Mouse (Mus musculus) neural tube, embryonic 15.5 days (tissue): ENCODE data around the gene Nrsn1. TPM values are rescaled to one million over a fixed set of nuclear protein-coding genes. Genes with fewer than 3 reads are reported as not detected.

Experiments
- ATAC-seq: fragments of 200-750 bp; cut with Nextera tagmentation; 2 replicates; pipeline ENCODE4 v1.8.0; 2017; ENCODE audit warnings: mild to moderate bottlenecking, moderate TSS enrichment, moderate library complexity; ENCODE audit not compliant: low FRiP score
- H3K27ac ChIP-seq: fragments of 300-500 bp; sonication (generic); replicated peaks from 2 replicates; pipeline ENCODE4 v1.5.1; 2015; ENCODE audit warnings: mild to moderate bottlenecking, inconsistent platforms
- H3K27me3 ChIP-seq: fragments of 300-500 bp; sonication (generic); replicated peaks from 2 replicates; pipeline ENCODE4 v1.6.1; 2015; ENCODE audit warnings: inconsistent platforms
- H3K36me3 ChIP-seq: fragments of 300-500 bp; sonication (generic); 2 replicates; pipeline ENCODE4 v1.6.1; 2015; ENCODE audit warnings: inconsistent platforms
- H3K4me1 ChIP-seq: fragments of 300-500 bp; sonication (generic); 2 replicates; pipeline ENCODE4 v1.6.1; 2015; ENCODE audit warnings: inconsistent platforms
- H3K4me2 ChIP-seq: fragments of 300-500 bp; sonication (generic); 2 replicates; pipeline ENCODE4 v1.6.1; 2015; ENCODE audit warnings: inconsistent platforms, mild to moderate bottlenecking, moderate library complexity
- H3K4me3 ChIP-seq: fragments of 300-500 bp; sonication (generic); replicated peaks from 2 replicates; pipeline ENCODE4 v1.5.1; 2015; ENCODE audit warnings: mild to moderate bottlenecking, inconsistent platforms
- H3K9ac ChIP-seq: fragments of 300-500 bp; sonication (generic); replicated peaks from 2 replicates; pipeline ENCODE4 v1.6.1; 2015; ENCODE audit warnings: mild to moderate bottlenecking, inconsistent platforms
- H3K9me3 ChIP-seq: fragments of 300-500 bp; sonication (generic); replicated peaks from 2 replicates; pipeline ENCODE4 v1.6.1; 2016; ENCODE audit warnings: inconsistent platforms
- WGBS: fragments of 180-500 bp; shearing (Covaris S2); methylation state at CpG from one replicate; pipeline ENCODE4 v1.1.7; 2015; ENCODE audit warnings: mixed read lengths; 5-methylcytosine and 5-hydroxymethylcytosine counted together
- polyA plus RNA-seq: library from polyadenylated mRNA; unstranded; fragments of >200 nt; fragmentation: Nextera tagmentation; extraction: Ambion mirVana; gene quantifications from 2 replicates; pipeline ENCODE4 v1.2.1, GENCODE M21; 2015

Gene Nrsn1
- polyA plus RNA-seq, 1 experiment from 2014 or later, result 68.9 TPM

DNA sequence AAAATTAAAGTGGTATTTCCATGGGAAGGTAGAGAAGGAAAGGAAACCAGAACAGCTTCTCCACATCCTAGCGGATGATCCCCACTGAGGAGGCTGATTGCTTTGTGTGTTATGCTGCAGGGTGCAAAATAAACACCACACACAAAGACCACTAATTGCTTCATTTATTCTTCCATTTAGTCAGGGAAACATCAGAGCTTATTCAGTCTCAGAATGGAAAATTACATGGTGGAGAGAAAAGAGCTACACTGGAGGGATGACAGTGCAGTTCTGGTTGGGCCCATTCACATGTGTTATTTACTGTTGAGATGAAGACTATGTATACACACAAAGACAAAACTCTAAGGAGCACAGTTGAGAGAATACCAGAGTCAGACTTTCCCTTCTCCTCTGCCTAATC is 18.4 kb downstream of the Nrsn1 start:
- Histone ChIP-seq H3K27ac (no peak overlapping the region), H3K4me2 (no peak overlapping the region), H3K4me1 (no peaks in the 10 kb centered on the region), H3K9me3 (no peaks in the 10 kb centered on the region), H3K4me3 (no peak overlapping the region), H3K36me3 (no peaks in the 10 kb centered on the region), H3K9ac (no peak overlapping the region), H3K27me3 (no peaks in the 10 kb centered on the region)
- 44% methylated on average over 1 of the region's 1 CpGs for WGBS
- peak; percentile 47; the same call in 1 of the 2 replicates for ATAC-seq

DNA sequence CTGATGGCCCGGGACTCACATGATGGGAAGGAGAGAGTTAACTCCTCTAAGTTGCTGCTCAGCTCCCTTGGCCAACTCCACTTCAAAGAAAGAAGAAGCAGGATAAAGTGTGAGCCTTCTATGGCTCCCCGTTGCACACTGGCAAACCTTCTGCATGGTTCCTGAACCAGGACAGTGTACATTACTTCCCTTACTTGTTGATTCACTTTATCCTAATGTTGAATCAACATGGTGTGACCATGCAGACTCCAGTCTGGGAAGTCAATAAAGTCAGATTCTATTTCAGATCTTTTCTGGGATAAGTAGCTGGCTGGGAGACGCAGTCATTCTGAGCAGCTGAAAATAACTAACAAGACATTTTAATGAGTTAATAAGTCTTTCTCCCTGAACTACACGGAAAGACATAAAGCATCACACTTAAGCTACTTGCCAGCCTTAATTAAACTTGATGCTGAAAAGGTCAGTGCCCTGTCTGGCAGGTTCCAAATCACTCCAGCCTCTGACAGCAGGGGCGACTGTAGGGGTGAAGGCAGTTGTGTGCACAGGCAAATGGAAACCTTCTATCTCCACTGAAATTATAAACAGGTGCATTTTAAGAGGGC is 50.0 kb downstream of the Nrsn1 start:
- ATAC-seq, result no peak
- Histone ChIP-seq H3K27me3 (no peaks in the 10 kb centered on the region), H3K27ac (no peak overlapping the region), H3K9ac (no peak overlapping the region), H3K36me3 (no peaks in the 10 kb centered on the region), H3K9me3 (no peaks in the 10 kb centered on the region), H3K4me3 (no peak overlapping the region), H3K4me1 (no peaks in the 10 kb centered on the region), H3K4me2 (no peak overlapping the region)
- WGBS, result 80% methylated on average over 5 of the region's 5 CpGs

- 80% methylated on average over 1 of the region's 1 CpGs for WGBS
- no peaks in the 10 kb centered on the region for H3K36me3 ChIP-seq
- no peak for ATAC-seq
Measured at GRCm38 (mm10) chr13:25218394-25218793, 51.9 kb downstream of the Nrsn1 start.

GRCm38 (mm10) chr13:25206950-25207349 is 63.4 kb downstream of the Nrsn1 start:
- no peaks in the 10 kb centered on the region for H3K27me3 ChIP-seq
- H3K4me2 ChIP-seq, result no peak overlapping the region
- no peaks in the 10 kb centered on the region for H3K9me3 ChIP-seq
- ATAC-seq, result no peak
- H3K4me3 ChIP-seq, result no peak overlapping the region
- no peaks in the 10 kb centered on the region for H3K36me3 ChIP-seq
- WGBS, result 90% methylated on average over 5 of the region's 5 CpGs
- no peaks in the 10 kb centered on the region for H3K4me1 ChIP-seq
- H3K9ac ChIP-seq, result no peak overlapping the region
- H3K27ac ChIP-seq, result no peak overlapping the region

More at GRCm38 (mm10) chr13:25218394-25218793, 51.9 kb downstream of the Nrsn1 start:
- Histone ChIP-seq H3K9ac (no peak overlapping the region), H3K4me1 (no peaks in the 10 kb centered on the region), H3K27me3 (no peaks in the 10 kb centered on the region), H3K9me3 (no peaks in the 10 kb centered on the region), H3K4me3 (no peak overlapping the region), H3K27ac (no peak overlapping the region), H3K4me2 (no peak overlapping the region)

Other genes starting within 250 kb of the Nrsn1 start
- 1.3 and 2.3 TPM in 2 replicates for gene Dcdc2a, start 214.5 kb downstream of the Nrsn1 start, polyA plus RNA-seq